Mouse (Mus musculus): Measurements from ENCODE around the gene Vmn2r1. TPM values are rescaled to one million over a fixed set of nuclear protein-coding genes. Genes with fewer than 3 reads are reported as not detected.
A peak's percentile ranks its signal among the peaks of the same experiment; 100 is the strongest.

Gene Vmn2r1
- total and polyA plus RNA-seq, 3 experiments, result 0.04 TPM; not detected in 2

GRCm38 (mm10) chr3:64039818-64040784 lies 41.2 kb upstream of the Vmn2r1 start:
- TF ChIP-seq ZC3H11A (IDR thresholded peaks at IDR 0.05; ENCODE audit: low read depth, low read length), result peak; percentile 28; the same call in 1 of the 2 replicates
- no peak for TF ChIP-seq MAX (IDR thresholded peaks at IDR 0.05; ENCODE audit: low read length)
- peak; percentile 55 to 86 for TF ChIP-seq CTCF (conservative IDR thresholded peaks at IDR 0.05 in 1 of 2, IDR thresholded peaks at IDR 0.05 in 1 of 2; ENCODE audit: low read depth in 2 of 2, low read length in 2 of 2)
- peak; percentile 87 for TF ChIP-seq RAD21 (IDR thresholded peaks at IDR 0.05; ENCODE audit: low read depth, low read length)
- peak; percentile 91 for TF ChIP-seq SMC3 (IDR thresholded peaks at IDR 0.05; ENCODE audit: low read depth, low read length)
- H3K9ac ChIP-seq (ENCODE audit: insufficient read depth, low read depth), result no peak overlapping the region

GRCm38 (mm10) chr3:64112707-64113106 lies 31.4 kb downstream of the Vmn2r1 start:
- dilution Hi-C loops (cut with MboI; ENCODE audit: extremely low pct_ligation_motif_present, extremely low pct_unique_long_range_greater_than_20kb, low sequenced_read_pairs) (no loop called here), in situ Hi-C loops (cut with MboI; ENCODE audit: low pct_ligation_motif_present, low pct_unique_long_range_greater_than_20kb, low sequenced_read_pairs) (no loop called here)
- Histone ChIP-seq H3K27me3 (replicated peaks) (no peaks in the 10 kb centered on the region), H3K79me2 (replicated peaks; ENCODE audit: control insufficient read depth, extremely low read depth, insufficient read depth, poor library complexity, severe bottlenecking) (no peaks in the 10 kb centered on the region), H3K9me3 (replicated peaks; ENCODE audit: low read length) (no peaks in the 10 kb centered on the region), H3K27ac (ENCODE audit: insufficient read depth, low read depth) (no peak overlapping the region), H3K4me2 (ENCODE audit: insufficient read depth, low read depth, poor library complexity, severe bottlenecking) (no peak overlapping the region), H3K9ac (ENCODE audit: insufficient read depth, low read depth) (no peak overlapping the region), H3K4me3 (replicated peaks in 1 of 3; ENCODE audit: low read depth in 2 of 3, low read length in 2 of 3, poor library complexity in 1 of 3) (no peak overlapping the region), H3K36me3 (replicated peaks in 1 of 2; ENCODE audit: control insufficient read depth in 1 of 2, insufficient read depth in 1 of 2, low read length in 1 of 2) (no peaks in the 10 kb centered on the region), H3K4me1 (ENCODE audit: control insufficient read depth in 1 of 2, insufficient read depth in 2 of 2) (no peaks in the 10 kb centered on the region)
- TF ChIP-seq JUND (conservative IDR thresholded peaks at IDR 0.05; ENCODE audit: low read depth, low read length) (no peak), MEF2A (IDR thresholded peaks at IDR 0.05; ENCODE audit: borderline replicate concordance, low read depth, low read length) (no peak), MYC (IDR thresholded peaks at IDR 0.05; ENCODE audit: low read depth, low read length) (no peak), PAX5 (IDR thresholded peaks at IDR 0.05; ENCODE audit: low read length) (no peak), RCOR1 (conservative IDR thresholded peaks at IDR 0.05; ENCODE audit: low read depth, low read length) (no peak), ZMIZ1 (IDR thresholded peaks at IDR 0.05; ENCODE audit: low read depth, low read length) (no peak), MAFK (IDR thresholded peaks at IDR 0.05; ENCODE audit: insufficient replicate concordance, low read length) (no peak), SMC3 (IDR thresholded peaks at IDR 0.05; ENCODE audit: low read depth, low read length) (no peak), SIN3A (IDR thresholded peaks at IDR 0.05; ENCODE audit: low read length) (no peak), TCF12 (IDR thresholded peaks at IDR 0.05; ENCODE audit: low read depth, low read length) (no peak), POLR2A (IDR thresholded peaks at IDR 0.05; ENCODE audit: low read depth, low read length) (no peak), MAZ (IDR thresholded peaks at IDR 0.05; ENCODE audit: low read depth, low read length) (no peak), IRF4 (IDR thresholded peaks at IDR 0.05; ENCODE audit: low read depth, low read length) (no peak)
- no peak for DNase-seq (ENCODE audit: extremely low read depth)

More at GRCm38 (mm10) chr3:64039818-64040784, 41.2 kb upstream of the Vmn2r1 start:
- no peak overlapping the region for H3K27ac ChIP-seq (ENCODE audit: insufficient read depth, low read depth)
- no peaks in the 10 kb centered on the region for H3K9me3 ChIP-seq (replicated peaks; ENCODE audit: low read length)
- H3K4me1 ChIP-seq (ENCODE audit: control insufficient read depth in 1 of 2, insufficient read depth in 2 of 2), result peaks cover 0 to 2% of the 10 kb centered on the region in 2 experiments; a peak in 1 of 4 replicates
- H3K36me3 ChIP-seq (replicated peaks in 1 of 2; ENCODE audit: control insufficient read depth in 1 of 2, insufficient read depth in 1 of 2, low read length in 1 of 2), result no peaks in the 10 kb centered on the region
- in situ Hi-C loops (cut with MboI; ENCODE audit: low pct_ligation_motif_present, low pct_unique_long_range_greater_than_20kb, low sequenced_read_pairs) (loop anchor here (25.0 kb wide), 1 partner anchor 197 kb away; no protein-coding TSS in a partner anchor), dilution Hi-C loops (cut with MboI; ENCODE audit: extremely low pct_ligation_motif_present, extremely low pct_unique_long_range_greater_than_20kb, low sequenced_read_pairs) (no loop called here)
- H3K4me3 ChIP-seq (replicated peaks in 1 of 3; ENCODE audit: low read depth in 2 of 3, low read length in 2 of 3, poor library complexity in 1 of 3), result no peak overlapping the region
- no peaks in the 10 kb centered on the region for H3K27me3 ChIP-seq (replicated peaks)
- no peak overlapping the region for H3K4me2 ChIP-seq (ENCODE audit: insufficient read depth, low read depth, poor library complexity, severe bottlenecking)
- DNase-seq (ENCODE audit: extremely low read depth), result peak; percentile 78
- no peaks in the 10 kb centered on the region for H3K79me2 ChIP-seq (replicated peaks; ENCODE audit: control insufficient read depth, extremely low read depth, insufficient read depth, poor library complexity, severe bottlenecking)
